11 mouse cellular contexts compared by ENCODE assay signal in the genomic region with DNA sequence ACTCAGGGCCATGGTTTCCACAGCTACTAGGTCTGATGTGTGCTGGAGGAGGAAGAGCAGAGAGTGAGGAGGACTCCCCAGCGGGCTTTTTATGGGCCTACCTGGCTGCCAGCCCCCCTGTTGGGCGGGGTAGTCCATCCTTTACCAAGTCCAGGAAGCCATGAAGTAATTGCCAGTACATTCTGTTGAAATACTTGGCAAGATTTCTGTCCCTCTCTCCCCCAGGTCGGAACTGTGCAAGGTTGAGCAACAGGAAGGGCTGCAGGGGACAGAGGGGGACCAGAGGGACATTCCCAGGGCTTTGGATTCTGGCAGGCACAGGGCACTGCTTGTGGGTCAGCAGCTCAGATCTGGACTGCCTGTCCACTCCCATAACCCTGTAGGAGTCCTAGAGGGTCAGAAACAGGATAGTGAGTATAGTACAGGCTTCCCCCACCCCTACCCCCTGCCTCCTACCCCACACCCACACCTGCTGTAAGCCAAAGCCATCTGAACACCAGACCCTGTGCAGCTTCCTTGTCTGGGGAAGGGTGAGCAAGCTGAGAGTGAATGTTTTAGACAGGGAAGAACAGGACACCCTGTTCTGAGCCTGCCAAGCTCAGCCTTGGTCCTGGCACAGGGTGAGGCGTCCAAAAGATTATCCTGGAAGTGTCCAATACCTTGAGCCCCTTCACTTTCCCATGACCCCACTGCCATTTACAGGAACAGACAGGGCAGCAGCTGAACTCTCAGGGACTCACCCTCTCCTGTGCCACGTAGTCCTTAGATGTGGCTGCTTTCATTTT. TPM values are rescaled to one million over a fixed set of nuclear protein-coding genes. Genes with fewer than 3 reads are reported as not detected.
A peak's percentile ranks its signal among the peaks of the same experiment; 100 is the strongest.
DNase-seq lines count a peak whose midpoint lies in the region; ATAC-seq and TF ChIP-seq lines count a peak whose summit lies in the region.
"Had no signal": no experiment of that assay in that cellular context is flagged by ENCODE, and none has a peak within 500 bp of the region (broad histone marks: within the 10 kb centered on the region; RNA-seq: fewer than 3 reads in every experiment).

A gene (minus strand): TSS at position 547 of the 785 bp plus-strand sequence.

- no peaks in the 10 kb centered on the region for H3K9me3 ChIP-seq in limb, embryonic 14.5 days (ENCODE audit: control insufficient read depth, low read length)
- H3K9me3 ChIP-seq: forebrain, embryonic 10.5 days; hindbrain, embryonic 13.5 days had no signal

- no peak for TF ChIP-seq POLR2A in kidney, adult 2 months (IDR thresholded peaks at IDR 0.05; ENCODE audit: low read depth, low read length)
- TF ChIP-seq POLR2A in bone marrow, adult 2 months (IDR thresholded peaks at IDR 0.05; ENCODE audit: borderline replicate concordance, control insufficient read depth, low read depth, low read length): no peak
- TF ChIP-seq POLR2A in limb, embryonic 14.5 days (IDR thresholded peaks at IDR 0.05; ENCODE audit: borderline replicate concordance, extremely low read depth, insufficient read depth, insufficient read length): no peak

- peak within 1 kb of the TSS; percentile 38 for H3K9ac ChIP-seq in limb, embryonic 14.5 days (ENCODE audit: low read depth, low read length, severe bottlenecking)
- H3K9ac ChIP-seq: hindbrain, embryonic 13.5 days had no signal

- no peak for ATAC-seq in limb, embryonic 14.5 days (ENCODE audit: low FRiP score, low read depth)
- ATAC-seq in monocyte, adult 5-6 weeks (replicated peaks; ENCODE audit: insufficient number of reproducible peaks, low FRiP score, low TSS enrichment, poor library complexity, severe bottlenecking): no peak

- H3K27ac ChIP-seq in kidney, adult 2 months (ENCODE audit: insufficient read depth, low read depth, low read length): no peak within 1 kb of the TSS
- peak within 1 kb of the TSS; percentile 88 for H3K27ac ChIP-seq in bone marrow, adult 2 months (ENCODE audit: control insufficient read depth, insufficient read depth, low read depth, low read length, poor library complexity)
- no peak within 1 kb of the TSS for H3K27ac ChIP-seq in limb, embryonic 14.5 days (replicated peaks; ENCODE audit: low read depth, low read length)
- H3K27ac ChIP-seq in macrophage: no peak within 1 kb of the TSS
- H3K27ac ChIP-seq: forebrain, embryonic 10.5 days; hindbrain, embryonic 13.5 days had no signal

- no peaks in the 10 kb centered on the region for H3K27me3 ChIP-seq in kidney, adult 2 months (replicated peaks; ENCODE audit: control insufficient read depth, insufficient read depth, low read length)
- H3K27me3 ChIP-seq in limb, embryonic 14.5 days (ENCODE audit: control insufficient read depth, insufficient read depth, low read length): no peaks in the 10 kb centered on the region

- peak; percentile 22 for DNase-seq in kidney, adult 2 months
- no peak for DNase-seq in kidney, postnatal 10 days
- no peak for DNase-seq in limb, embryonic 14.5 days (ENCODE audit: low spot score)
- DNase-seq in layer of hippocampus, postnatal 25 days (ENCODE audit: extremely low spot score in 1 of 2, low spot score in 1 of 2): no peak
- no peak for DNase-seq in cerebellum, postnatal 14 days
- DNase-seq: cerebellum, adult 8-10 months had no signal

- WGBS in kidney, adult 2 months: 57% methylated on average over 5 of the region's 5 CpGs
- 32% methylated on average over 5 of the region's 5 CpGs for WGBS in bone marrow, adult 2 months
- WGBS in limb, embryonic 14.5 days: 57% methylated on average over 5 of the region's 5 CpGs
- 51% methylated on average over 5 of the region's 5 CpGs for WGBS in macrophage (ENCODE audit: missing documents)

- H3K4me3 ChIP-seq in kidney, adult 2 months (ENCODE audit: insufficient read depth, low read depth, low read length): no peak within 1 kb of the TSS
- H3K4me3 ChIP-seq in bone marrow, adult 2 months (replicated peaks; ENCODE audit: control insufficient read depth, low read depth, low read length): peak within 1 kb of the TSS; percentile 62
- H3K4me3 ChIP-seq in limb, embryonic 14.5 days (replicated peaks; ENCODE audit: low read length): no peak within 1 kb of the TSS
- H3K4me3 ChIP-seq in macrophage (ENCODE audit: inconsistent target): no peak within 1 kb of the TSS
- H3K4me3 ChIP-seq: forebrain, embryonic 10.5 days; hindbrain, embryonic 13.5 days had no signal

- no peaks in the 10 kb centered on the region for H3K36me3 ChIP-seq in kidney, adult 2 months (ENCODE audit: control insufficient read depth, insufficient read depth, low read length)
- H3K36me3 ChIP-seq in limb, embryonic 14.5 days (ENCODE audit: control insufficient read depth, insufficient read depth, low read length): no peaks in the 10 kb centered on the region
- no peaks in the 10 kb centered on the region for H3K36me3 ChIP-seq in macrophage (ENCODE audit: inconsistent target)
- H3K36me3 ChIP-seq: forebrain, embryonic 10.5 days; hindbrain, embryonic 13.5 days had no signal

- no peak within 1 kb of the TSS for H3K4me2 ChIP-seq in limb, embryonic 14.5 days (replicated peaks; ENCODE audit: low read depth, low read length, severe bottlenecking)
- H3K4me2 ChIP-seq: hindbrain, embryonic 13.5 days had no signal

- no peaks in the 10 kb centered on the region for H3K79me2 ChIP-seq in macrophage (ENCODE audit: inconsistent target)

- no peak for TF ChIP-seq CTCF in kidney, adult 2 months (conservative IDR thresholded peaks at IDR 0.05; ENCODE audit: insufficient read depth, insufficient read length, low read depth, low read length)
- no peak for TF ChIP-seq CTCF in bone marrow, adult 2 months (IDR thresholded peaks at IDR 0.05; ENCODE audit: control insufficient read depth, insufficient read depth, low read length)

- H3K4me1 ChIP-seq in kidney, adult 2 months (ENCODE audit: control insufficient read depth, insufficient read depth, low read length): peaks cover 3% of the 10 kb centered on the region; the same call in 1 of the 2 replicates
- no peaks in the 10 kb centered on the region; the same call in 1 of the 2 replicates for H3K4me1 ChIP-seq in bone marrow, adult 2 months (ENCODE audit: control insufficient read depth, insufficient read depth, low read length)
- no peaks in the 10 kb centered on the region for H3K4me1 ChIP-seq in limb, embryonic 14.5 days (ENCODE audit: control insufficient read depth, insufficient read depth, low read length)
- H3K4me1 ChIP-seq: hindbrain, embryonic 13.5 days had no signal

RNA-seq across cellular contexts. Expression of the gene that starts here (rescaled TPM):
- polyA plus RNA-seq in kidney, adult 2 months (2012; rRNA removed): 8.0 and 9.4 TPM in 2 replicates
- polyA plus RNA-seq in bone marrow, adult 2 months (2011; ENCODE audit: insufficient read depth, insufficient read length, low replicate concordance, missing spikeins): 436 and 1,079 TPM in 2 replicates
- polyA plus RNA-seq in limb, embryonic 14.5 days (2012; rRNA removed): 1.3 and 2.4 TPM in 2 replicates
- 0.97 and 2.8 TPM in 2 replicates for polyA plus RNA-seq in limb, embryonic 14.5 days (2014; fragmentation: Nextera tagmentation; extraction: Ambion mirVana)
- total RNA-seq in macrophage (2018; cell fraction: chromatin; rRNA removed): 10 to 100 TPM in 4 of 26 experiments, 1 to 10 TPM in 13, not detected in 9; 1.6 to 11.4 (median 6.5) TPM
- total RNA-seq in macrophage (2018; cell fraction: cytosol; rRNA removed): 10 to 100 TPM in 15 of 26 experiments, 1 to 10 TPM in 11; 4.2 to 76.7 (median 18.4) TPM
- 10 to 100 TPM in 15 of 26 experiments, 1 to 10 TPM in 10, not detected in 1; 1.3 to 64.8 (median 12.7) TPM for total RNA-seq in macrophage (2018; cell fraction: nucleus; rRNA removed)
- 2.6 to 16.1 TPM (median 12.6 TPM) in 3 replicates for polyA plus RNA-seq in macrophage (2018)
- total RNA-seq in layer of hippocampus, postnatal 25 days (2021): under 1 TPM; 0.56 to 0.81 TPM
- 1.6 TPM in 1 of 3 replicates, not detected in the others for total RNA-seq in monocyte, adult 5-6 weeks (2017)
- polyA plus RNA-seq: forebrain, embryonic 10.5 days; hindbrain, embryonic 13.5 days had no signal

Comparison
In these comparisons a context has a peak if more than half of its experiments do, and no peak if none do; other contexts are left out.
1. RNA of the gene that starts here (polyA plus RNA-seq): 436 to 1,079 TPM in bone marrow, adult 2 months; 2.6 to 16.1 TPM in macrophage, 8.0 to 9.4 TPM in kidney, adult 2 months and 0.97 to 2.8 TPM in limb, embryonic 14.5 days; every median in the first group is over 10 times any median in the second.